Mouse (Mus musculus) erythroblast, embryonic 14.5 days (primary cell): ENCODE data around the gene Phactr3. TPM values are rescaled to one million over a fixed set of nuclear protein-coding genes. Genes with fewer than 3 reads are reported as not detected.

Experiments used
- H3K27me3 ChIP-seq: 2 replicates; pipeline ENCODE4 v1.6.1; 2012; ENCODE audit warnings: inconsistent platforms; ENCODE audit not compliant: control insufficient read depth
- H3K36me3 ChIP-seq: 2 replicates; pipeline ENCODE4 v1.6.1; 2012; ENCODE audit warnings: mild to moderate bottlenecking, inconsistent platforms; ENCODE audit not compliant: control insufficient read depth
- H3K4me1 ChIP-seq: 2 replicates; pipeline ENCODE4 v1.6.1; 2012; ENCODE audit warnings: inconsistent platforms; ENCODE audit not compliant: control insufficient read depth
- H3K4me3 ChIP-seq: replicated peaks from 2 replicates; pipeline ENCODE3; 2012; ENCODE audit warnings: moderate library complexity, mild to moderate bottlenecking, inconsistent platforms
- H3K9me3 ChIP-seq: 2 replicates; pipeline ENCODE4 v1.6.1; 2012; ENCODE audit warnings: low read length, inconsistent platforms, mixed read lengths; ENCODE audit not compliant: control insufficient read depth
- GATA1 ChIP-seq: IDR thresholded peaks from 2 replicates; pipeline ENCODE4 v1.6.1; 2012; ENCODE audit warnings: low read length, inconsistent platforms, mixed read lengths
- TAL1 ChIP-seq: IDR thresholded peaks from 3 replicates; pipeline ENCODE4 v1.6.1; 2012; ENCODE audit warnings: low read length, inconsistent platforms, mixed read lengths
- polyA plus RNA-seq: library from polyadenylated mRNA; stranded (reverse); fragments of >175 nt; gene quantifications from 2 replicates; pipeline ENCODE4 v1.2.3, GENCODE M21; 2012

Phactr3 gene
- polyA plus RNA-seq, 1 experiment, result not detected

GRCm38 (mm10) chr2:178288666-178289065, 169.9 kb downstream of the Phactr3 start:
- no peaks in the 10 kb centered on the region; the same call in 1 of the 2 replicates for H3K9me3 ChIP-seq
- no peaks in the 10 kb centered on the region for H3K4me1 ChIP-seq
- no peak for TF ChIP-seq TAL1
- no peak for TF ChIP-seq GATA1
- H3K4me3 ChIP-seq, result no peak overlapping the region
- no peaks in the 10 kb centered on the region for H3K36me3 ChIP-seq
- H3K27me3 ChIP-seq, result no peaks in the 10 kb centered on the region

DNA sequence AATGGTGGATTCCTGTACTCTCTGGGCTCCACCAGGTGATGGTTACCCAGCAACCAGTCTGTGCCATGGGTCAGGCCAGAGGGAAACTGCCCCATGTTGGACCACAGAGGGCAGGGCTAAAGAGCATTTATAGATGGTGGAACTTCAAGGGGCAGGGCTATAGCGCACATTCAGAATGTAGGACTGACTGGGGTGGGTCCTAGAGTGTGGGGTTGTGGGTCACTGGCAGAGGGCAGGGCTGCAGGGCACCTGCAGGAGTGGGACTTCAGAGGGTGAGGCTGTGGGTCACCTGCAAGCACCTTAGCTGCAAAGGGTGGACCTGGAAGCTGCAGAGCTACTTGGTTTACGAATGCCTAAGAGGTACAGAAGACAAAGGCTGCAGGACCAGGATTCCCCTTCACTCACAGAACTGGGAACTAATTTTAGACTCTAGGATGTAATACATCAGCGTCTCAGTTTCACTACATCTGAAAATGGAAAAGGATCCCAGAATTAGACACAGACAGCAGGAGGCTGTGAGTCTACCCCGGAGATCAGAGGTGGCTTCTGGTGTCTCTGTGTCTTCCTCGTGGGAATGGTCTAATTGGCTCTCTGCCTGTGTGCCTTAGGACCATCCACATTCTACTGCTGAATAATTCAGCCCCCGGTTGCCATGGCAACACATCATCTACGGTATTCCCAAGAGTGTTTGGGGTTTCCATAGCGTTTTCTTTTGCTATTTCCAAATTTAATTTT, 184.8 kb downstream of the Phactr3 start:
- Histone ChIP-seq H3K9me3 (peaks cover 17% of the 10 kb centered on the region), H3K4me3 (no peak overlapping the region), H3K36me3 (no peaks in the 10 kb centered on the region), H3K4me1 (no peaks in the 10 kb centered on the region), H3K27me3 (no peaks in the 10 kb centered on the region)
- no peak for TF ChIP-seq GATA1
- TF ChIP-seq TAL1, result no peak

GRCm38 (mm10) chr2:178304188-178304529, 185.4 kb downstream of the Phactr3 start:
- Histone ChIP-seq H3K4me1 (no peaks in the 10 kb centered on the region), H3K9me3 (peaks cover 17% of the 10 kb centered on the region), H3K36me3 (no peaks in the 10 kb centered on the region), H3K27me3 (no peaks in the 10 kb centered on the region), H3K4me3 (no peak overlapping the region)
- TF ChIP-seq TAL1 (no peak), GATA1 (no peak)

DNA sequence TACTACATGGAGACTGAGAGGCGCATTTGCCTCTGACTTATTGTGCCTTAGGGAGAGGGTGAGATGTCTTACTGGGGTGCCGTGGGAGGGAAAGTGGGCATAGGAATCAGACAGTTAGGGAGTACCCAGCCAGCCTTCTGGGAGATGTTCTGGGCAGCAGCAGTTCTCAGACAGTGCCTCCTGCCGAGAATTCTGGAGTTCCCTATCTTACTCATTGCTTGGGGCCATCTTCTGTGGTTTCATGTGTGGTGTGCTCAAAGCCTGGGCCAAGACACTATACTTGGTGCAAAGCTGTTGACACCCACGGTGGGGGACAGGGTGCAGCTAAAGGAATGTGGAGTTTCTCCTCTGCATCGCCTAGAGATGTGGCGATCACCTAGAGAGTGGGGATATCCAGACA, 185.9 kb downstream of the Phactr3 start:
- TF ChIP-seq GATA1 (no peak), TAL1 (no peak)
- Histone ChIP-seq H3K4me1 (no peaks in the 10 kb centered on the region), H3K4me3 (no peak overlapping the region), H3K27me3 (no peaks in the 10 kb centered on the region), H3K36me3 (no peaks in the 10 kb centered on the region), H3K9me3 (peaks cover 17% of the 10 kb centered on the region)

DNA sequence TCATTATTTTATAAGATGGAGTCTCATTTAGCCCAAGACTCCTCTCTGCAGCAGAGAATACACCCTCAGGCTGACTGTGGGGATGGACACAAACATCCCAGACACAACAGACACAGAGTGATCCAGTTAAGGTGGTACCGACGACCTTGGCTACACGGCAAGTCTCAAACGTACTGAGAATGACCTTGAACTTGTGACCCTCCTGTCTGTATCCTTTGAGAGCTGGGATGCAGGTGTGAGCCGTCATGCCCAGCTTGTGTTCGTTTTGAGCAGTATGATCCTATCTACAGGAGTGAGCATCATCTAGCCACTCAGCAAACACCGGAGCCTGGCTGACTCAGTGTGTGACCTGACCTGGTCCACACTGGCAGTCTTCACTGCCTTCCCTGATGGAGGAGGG, 194.8 kb downstream of the Phactr3 start:
- TF ChIP-seq GATA1 (no peak), TAL1 (no peak)
- H3K9me3 ChIP-seq, result no peaks in the 10 kb centered on the region; the same call in 1 of the 2 replicates
- H3K27me3 ChIP-seq, result no peaks in the 10 kb centered on the region

DNA sequence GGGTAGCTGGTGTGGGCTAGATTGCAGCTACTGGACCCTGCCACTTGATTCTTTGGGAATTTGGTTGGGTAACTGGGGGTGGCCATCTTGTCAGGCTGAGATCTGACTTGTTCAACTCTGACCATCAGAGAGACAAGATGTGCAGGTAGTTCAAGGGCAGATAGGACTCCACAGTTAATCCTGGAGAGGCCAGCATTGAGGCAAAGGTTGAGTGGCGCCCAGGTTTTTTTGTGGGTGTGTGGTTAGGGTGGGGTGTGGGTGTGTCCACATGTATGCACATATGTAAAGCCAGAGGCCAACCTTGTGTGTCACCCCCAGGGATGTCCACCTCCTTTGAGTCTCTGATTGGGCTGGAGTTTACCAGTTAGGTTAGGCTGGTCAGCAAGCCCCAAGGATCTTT, 197.5 kb downstream of the Phactr3 start:
- Histone ChIP-seq H3K4me3 (no peak overlapping the region), H3K9me3 (no peaks in the 10 kb centered on the region), H3K27me3 (no peaks in the 10 kb centered on the region), H3K4me1 (no peaks in the 10 kb centered on the region), H3K36me3 (no peaks in the 10 kb centered on the region)
- no peak for TF ChIP-seq GATA1
- TF ChIP-seq TAL1, result no peak

More for the DNA sequence above, 194.8 kb downstream of the Phactr3 start:
- Histone ChIP-seq H3K4me1 (no peaks in the 10 kb centered on the region), H3K4me3 (no peak overlapping the region), H3K36me3 (no peaks in the 10 kb centered on the region)

- Histone ChIP-seq H3K36me3 (no peaks in the 10 kb centered on the region), H3K9me3 (no peaks in the 10 kb centered on the region), H3K4me3 (no peak overlapping the region), H3K27me3 (no peaks in the 10 kb centered on the region), H3K4me1 (no peaks in the 10 kb centered on the region)
- TF ChIP-seq GATA1, result no peak
- TF ChIP-seq TAL1, result no peak
Measured at GRCm38 (mm10) chr2:178319766-178320165, 201.0 kb downstream of the Phactr3 start.

- no peaks in the 10 kb centered on the region for H3K9me3 ChIP-seq
- no peak overlapping the region for H3K4me3 ChIP-seq
- H3K27me3 ChIP-seq, result no peaks in the 10 kb centered on the region
- no peaks in the 10 kb centered on the region for H3K36me3 ChIP-seq
- TF ChIP-seq TAL1, result no peak
- no peak for TF ChIP-seq GATA1
- no peaks in the 10 kb centered on the region for H3K4me1 ChIP-seq
Measured at GRCm38 (mm10) chr2:178321271-178321670, 202.5 kb downstream of the Phactr3 start.

DNA sequence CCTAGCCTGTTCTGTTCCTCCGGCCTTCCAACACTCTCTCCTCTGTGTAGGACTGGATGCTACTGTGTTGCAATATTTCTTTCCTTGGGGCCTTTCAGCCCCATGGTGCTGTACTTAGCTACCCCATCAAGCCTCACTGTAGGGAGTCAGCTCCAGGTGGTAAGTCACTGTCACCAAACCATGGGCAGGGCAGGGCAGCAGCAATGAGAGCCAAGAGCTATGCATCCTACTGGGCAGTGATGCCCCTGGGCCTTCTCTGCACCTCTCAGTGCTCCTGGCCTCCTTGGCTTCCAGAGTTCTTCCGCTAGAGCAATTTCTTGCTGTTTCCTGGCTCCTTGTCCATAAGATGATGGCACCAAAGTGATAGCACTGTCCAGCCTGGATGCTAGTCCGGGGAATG, 205.6 kb downstream of the Phactr3 start:
- Histone ChIP-seq H3K4me1 (no peaks in the 10 kb centered on the region), H3K36me3 (no peaks in the 10 kb centered on the region), H3K4me3 (no peak overlapping the region), H3K27me3 (no peaks in the 10 kb centered on the region), H3K9me3 (no peaks in the 10 kb centered on the region)
- no peak for TF ChIP-seq TAL1
- TF ChIP-seq GATA1, result no peak

DNA sequence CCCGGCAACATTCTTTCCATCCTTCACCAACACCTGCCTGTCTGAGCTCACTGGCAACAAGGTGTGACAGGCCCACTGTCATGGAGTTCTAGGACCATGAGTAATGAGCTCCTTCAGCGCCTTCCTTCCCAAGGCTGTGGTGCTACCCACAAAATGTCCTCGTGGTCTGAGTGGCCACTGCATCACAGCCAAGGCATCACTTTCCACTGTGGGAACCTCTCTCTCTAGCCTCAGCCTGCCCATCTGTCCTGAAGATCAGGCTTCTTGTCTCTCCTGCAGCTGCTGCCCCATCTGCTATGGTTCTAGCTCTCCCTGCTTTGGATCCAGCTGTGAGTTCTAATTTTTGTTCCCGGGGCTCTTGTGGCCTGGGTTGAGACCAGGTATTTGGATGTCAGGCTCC, 206.0 kb downstream of the Phactr3 start:
- no peak for TF ChIP-seq GATA1
- no peak for TF ChIP-seq TAL1
- Histone ChIP-seq H3K4me3 (no peak overlapping the region), H3K9me3 (no peaks in the 10 kb centered on the region), H3K27me3 (no peaks in the 10 kb centered on the region), H3K4me1 (no peaks in the 10 kb centered on the region), H3K36me3 (no peaks in the 10 kb centered on the region)
